15 mouse cellular contexts compared by ENCODE assay signal in the genomic region with DNA sequence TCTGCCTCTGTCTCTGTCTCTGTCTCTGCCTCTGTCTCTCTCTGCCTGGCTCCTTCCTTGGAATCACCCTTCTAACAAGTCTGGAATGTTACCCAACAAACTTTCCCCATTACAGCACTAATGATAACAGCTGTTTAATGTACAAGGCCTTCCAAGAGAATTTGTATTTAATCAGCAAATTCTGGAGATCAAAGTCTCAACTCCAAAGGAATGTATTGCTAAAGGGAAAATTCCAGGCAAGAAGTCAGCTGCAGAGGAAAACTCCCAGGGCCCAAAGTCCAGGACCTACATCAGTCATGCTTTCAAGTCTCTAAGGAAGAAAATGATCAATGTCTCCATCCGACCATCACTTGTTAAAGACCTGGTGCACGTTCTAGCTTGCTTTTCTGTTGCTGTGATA. TPM values are rescaled to one million over a fixed set of nuclear protein-coding genes. Genes with fewer than 3 reads are reported as not detected.
DNase-seq lines count a peak whose midpoint lies in the region; ATAC-seq lines count a peak whose summit lies in the region.
"Had no signal": no experiment of that assay in that cellular context is flagged by ENCODE, and none has a peak within 500 bp of the region (broad histone marks: within the 10 kb centered on the region; RNA-seq: fewer than 3 reads in every experiment).

No protein-coding gene starts in this region.

- ATAC-seq in heart, embryonic 11.5 days (replicated peaks; ENCODE audit: insufficient number of reproducible peaks, low FRiP score, low TSS enrichment): no peak

- peaks cover 32% of the 10 kb centered on the region for H3K4me1 ChIP-seq in heart, embryonic 11.5 days (ENCODE audit: control insufficient read depth, insufficient read depth, low read length)
- peaks cover 24% of the 10 kb centered on the region for H3K4me1 ChIP-seq in limb, embryonic 10.5 days

- DNase-seq in heart, adult 9 months (ENCODE audit: low spot score in 2 of 2): no peak
- peak; percentile 42 for DNase-seq in lung, postnatal 25 days (ENCODE audit: low spot score)
- DNase-seq in lung, postnatal 14 days: no peak
- peak; percentile 60 to 73 for DNase-seq in kidney, postnatal 25 days
- DNase-seq in limb, embryonic 10.5 days (ENCODE audit: low spot score): no peak
- no peak for DNase-seq in urinary bladder, postnatal 14 days (ENCODE audit: low spot score)
- DNase-seq in left cerebral cortex, postnatal 36 days (ENCODE audit: low spot score in 2 of 2): no peak
- DNase-seq: cerebellum, postnatal 25 days; gastrocnemius, postnatal 10 days; heart, adult 2 months; layer of hippocampus, postnatal 36 days had no signal

- H3K9me3 ChIP-seq in heart, embryonic 11.5 days (replicated peaks; ENCODE audit: control insufficient read depth, low read length): no peaks in the 10 kb centered on the region
- H3K9me3 ChIP-seq in limb, embryonic 10.5 days (replicated peaks): no peaks in the 10 kb centered on the region
- H3K9me3 ChIP-seq: hindbrain, embryonic 10.5 days; liver, embryonic 15.5 days; midbrain, embryonic 10.5 days had no signal

- no peaks in the 10 kb centered on the region for H3K36me3 ChIP-seq in heart, embryonic 11.5 days (ENCODE audit: control insufficient read depth, insufficient read depth, low read length)
- no peaks in the 10 kb centered on the region for H3K36me3 ChIP-seq in limb, embryonic 10.5 days
- H3K36me3 ChIP-seq: hindbrain, embryonic 10.5 days; liver, embryonic 15.5 days; midbrain, embryonic 10.5 days had no signal

- no peak overlapping the region for H3K9ac ChIP-seq in heart, embryonic 11.5 days (ENCODE audit: low read depth, low read length)
- H3K9ac ChIP-seq: liver, embryonic 15.5 days had no signal

- WGBS in heart, embryonic 11.5 days (ENCODE audit: insufficient replicate concordance): 67% methylated on average over 2 of the region's 2 CpGs
- 68% methylated on average over 2 of the region's 2 CpGs for WGBS in limb, embryonic 10.5 days

- 0 out of 2 replicates have a peak overlapping the region, but pooled peaks have one; percentile 46 for H3K27ac ChIP-seq in heart, embryonic 11.5 days (ENCODE audit: low read depth, low read length)
- H3K27ac ChIP-seq in limb, embryonic 10.5 days: no peak overlapping the region
- H3K27ac ChIP-seq: heart, adult 2 months; hindbrain, embryonic 10.5 days; liver, embryonic 15.5 days; midbrain, embryonic 10.5 days had no signal

- no peak overlapping the region for H3K4me3 ChIP-seq in heart, embryonic 11.5 days (ENCODE audit: low read depth, low read length)
- no peak overlapping the region for H3K4me3 ChIP-seq in limb, embryonic 10.5 days
- H3K4me3 ChIP-seq: heart, adult 2 months; hindbrain, embryonic 10.5 days; liver, embryonic 15.5 days; midbrain, embryonic 10.5 days had no signal

- no peak overlapping the region for H3K4me2 ChIP-seq in heart, embryonic 11.5 days
- H3K4me2 ChIP-seq: liver, embryonic 15.5 days had no signal

- intact Hi-C loops in left cerebral cortex, postnatal 36 days (cut with DNase I): no loop called here

- H3K27me3 ChIP-seq in heart, embryonic 11.5 days (ENCODE audit: control insufficient read depth, insufficient read depth, low read length): no peaks in the 10 kb centered on the region
- H3K27me3 ChIP-seq in limb, embryonic 10.5 days (ENCODE audit: low read depth, poor library complexity, severe bottlenecking): no peaks in the 10 kb centered on the region

RNA-seq across cellular contexts. Expression of a gene that starts 48.6 kb away (rescaled TPM):
- 64.5 TPM in 2 replicates for polyA plus RNA-seq in heart, embryonic 11.5 days (2014; fragmentation: Nextera tagmentation; extraction: Ambion mirVana)
- polyA plus RNA-seq in limb, embryonic 10.5 days (2016; fragmentation: Nextera tagmentation; extraction: Ambion mirVana): 0.05 and 0.40 TPM in 2 replicates
- total RNA-seq in left cerebral cortex, postnatal 36 days (2021): not detected
- total RNA-seq: gastrocnemius, postnatal 10 days; layer of hippocampus, postnatal 36 days had no signal
- polyA plus RNA-seq: liver, embryonic 15.5 days had no signal

Comparison
In these comparisons a context has a peak if more than half of its experiments do, and no peak if none do; other contexts are left out.
1. DNase-seq: peak in lung, postnatal 25 days (single experiment) and kidney, postnatal 25 days (2 of 2); none in heart, adult 9 months (0 of 2), lung, postnatal 14 days (single experiment), limb, embryonic 10.5 days (single experiment), urinary bladder, postnatal 14 days (single experiment) and left cerebral cortex, postnatal 36 days (0 of 2).
2. RNA of a gene that starts 48.6 kb away (polyA plus RNA-seq): 64.5 TPM in heart, embryonic 11.5 days; 0.05 to 0.40 TPM in limb, embryonic 10.5 days; every median in the first group is over 10 times any median in the second.